Mouse (Mus musculus) erythroblast, embryonic 14.5 days (primary cell): Measurements from ENCODE around the gene Hes7.

Source experiments
- GATA1 ChIP-seq: IDR thresholded peaks from 2 replicates; pipeline ENCODE4 v1.6.1; 2012; ENCODE audit warnings: low read length, inconsistent platforms, mixed read lengths
- TAL1 ChIP-seq: IDR thresholded peaks from 3 replicates; pipeline ENCODE4 v1.6.1; 2012; ENCODE audit warnings: low read length, inconsistent platforms, mixed read lengths

GRCm38 (mm10) chr11:69070590-69071222 is 49.5 kb upstream of the Hes7 start, which contains the start of gene Tmem107:
- no peak for TF ChIP-seq GATA1
- TF ChIP-seq TAL1: no peak
